Mouse (Mus musculus): Measurements from ENCODE around the gene Cd19.

Gene Cd19

DNA sequence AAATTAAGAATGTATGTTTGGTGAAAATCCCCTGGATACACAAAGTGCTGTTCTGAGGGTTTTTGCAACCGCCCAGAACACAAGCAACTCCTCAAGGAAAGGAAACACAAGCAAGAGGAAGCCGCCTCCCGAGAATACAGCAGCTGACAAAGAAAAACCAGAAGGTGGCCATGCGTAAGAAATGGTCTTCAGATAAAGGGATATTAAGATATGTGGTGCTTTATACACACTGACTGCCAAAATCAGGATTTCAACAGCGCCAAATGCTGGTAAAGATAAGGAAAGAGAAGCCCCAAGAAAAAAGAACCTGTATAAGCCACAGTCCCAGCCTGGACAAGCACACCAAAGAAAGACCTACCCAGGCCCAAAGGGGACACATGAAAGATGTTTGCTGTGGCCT, 31.1 kb downstream of the Cd19 start:
- no peak for DNase-seq (ENCODE audit: low read depth, low spot score)

DNA sequence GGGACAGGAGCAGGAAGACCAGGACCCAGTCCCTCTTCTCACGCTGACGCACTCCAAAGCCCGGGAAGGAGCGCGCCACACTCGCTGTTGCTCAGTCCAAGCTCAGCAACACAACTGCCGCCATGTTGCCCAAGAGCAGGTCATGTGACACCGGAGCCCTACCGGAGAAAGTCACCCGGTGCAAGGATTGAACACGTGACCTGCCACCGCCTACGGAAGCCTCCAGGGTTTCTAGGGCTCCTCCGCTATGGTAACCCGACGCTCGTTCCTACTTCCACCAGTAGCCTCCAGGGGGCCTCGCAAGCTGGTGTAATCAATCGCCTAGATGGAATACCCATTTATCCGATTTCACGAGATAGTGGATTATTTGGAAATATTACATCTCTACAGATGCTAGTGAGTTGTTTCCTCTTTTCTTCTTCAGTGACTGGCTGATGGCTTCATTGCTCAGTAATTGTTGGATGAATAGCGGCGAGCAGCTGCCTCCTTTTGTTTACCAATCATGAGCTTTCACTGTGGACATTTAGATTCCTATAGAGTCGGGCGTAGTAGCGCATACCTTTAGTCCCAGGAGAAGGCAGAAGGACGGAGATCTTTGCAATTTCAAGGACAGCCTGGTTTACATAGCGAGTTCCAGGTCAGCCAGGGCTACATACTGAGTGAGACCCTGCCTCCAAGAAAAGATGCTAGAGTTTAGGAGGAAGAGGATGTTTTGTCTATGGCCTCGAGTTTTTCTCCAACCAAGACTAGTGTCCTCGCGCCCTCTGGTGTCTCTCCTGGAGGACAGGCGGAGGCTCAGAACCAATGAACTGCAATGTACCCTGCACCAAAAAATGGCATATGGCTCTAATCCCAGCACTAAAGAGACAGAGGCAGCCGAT, 37.2 kb downstream of the Cd19 start, which contains the start of gene Spns1:
Gene Spns1 (minus strand): TSS at position 173 of the 881 bp plus-strand sequence.
- peak; percentile 93 for DNase-seq (ENCODE audit: low read depth, low spot score)

DNA sequence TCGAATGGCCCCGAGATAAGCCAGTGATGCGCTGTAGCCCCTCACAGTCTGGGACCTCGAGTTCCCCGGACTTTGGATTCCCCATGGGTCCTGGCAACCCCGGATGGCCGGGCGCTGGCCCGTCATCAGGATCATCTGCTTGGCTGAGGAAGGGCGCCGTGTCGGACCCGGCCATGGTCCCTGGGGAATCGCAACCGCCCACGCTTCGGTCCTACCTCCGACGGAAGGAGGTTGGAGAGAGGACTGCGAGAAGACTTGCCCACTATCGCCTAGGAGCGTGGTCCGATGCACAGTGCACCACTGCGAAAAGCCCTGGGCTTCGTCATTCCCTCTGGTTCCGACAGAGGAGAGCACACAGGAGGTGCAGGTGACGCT, 37.8 kb downstream of the Cd19 start:
- DNase-seq (ENCODE audit: low read depth, low spot score): no peak

DNA sequence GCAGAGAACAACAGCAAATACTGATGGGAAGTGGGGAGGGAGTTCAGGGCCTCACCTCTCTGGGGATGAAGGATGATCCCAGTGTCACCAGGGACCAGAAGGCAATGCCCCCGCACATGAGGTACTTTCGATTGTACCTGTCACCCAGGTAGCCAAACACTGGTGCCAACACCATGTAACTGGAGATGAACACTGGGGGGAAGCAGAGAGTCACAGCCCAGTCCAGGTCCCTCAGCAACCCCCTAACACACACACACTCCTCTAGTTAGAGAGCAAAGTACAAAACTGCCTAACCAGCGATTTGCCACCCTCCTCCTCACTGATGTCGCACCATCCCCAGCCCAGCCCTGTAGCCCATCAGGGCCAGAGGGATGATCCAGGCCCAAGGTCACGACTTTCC, 39.7 kb downstream of the Cd19 start:
- DNase-seq (ENCODE audit: low read depth, low spot score): no peak

DNA sequence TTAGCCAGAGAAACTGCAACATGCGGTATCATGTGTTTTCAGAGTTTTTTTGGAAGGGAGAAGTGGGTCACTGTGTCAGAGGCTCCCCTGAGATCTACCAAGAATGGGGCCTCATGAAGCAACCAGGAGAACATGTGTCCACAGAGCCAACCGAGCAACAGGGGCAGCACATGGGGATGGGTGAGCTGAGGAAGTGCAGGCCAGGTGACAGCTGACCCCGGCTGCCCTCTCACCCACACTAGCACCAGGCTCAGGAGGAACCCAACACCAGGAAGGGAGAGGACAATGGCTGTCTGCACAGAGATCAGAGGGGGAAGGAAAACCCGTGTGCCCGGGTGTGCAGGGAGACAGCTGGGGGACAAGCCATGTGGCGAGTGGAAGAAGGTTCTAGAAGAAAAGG, 40.2 kb downstream of the Cd19 start:
- DNase-seq (ENCODE audit: low read depth, low spot score): no peak

DNA sequence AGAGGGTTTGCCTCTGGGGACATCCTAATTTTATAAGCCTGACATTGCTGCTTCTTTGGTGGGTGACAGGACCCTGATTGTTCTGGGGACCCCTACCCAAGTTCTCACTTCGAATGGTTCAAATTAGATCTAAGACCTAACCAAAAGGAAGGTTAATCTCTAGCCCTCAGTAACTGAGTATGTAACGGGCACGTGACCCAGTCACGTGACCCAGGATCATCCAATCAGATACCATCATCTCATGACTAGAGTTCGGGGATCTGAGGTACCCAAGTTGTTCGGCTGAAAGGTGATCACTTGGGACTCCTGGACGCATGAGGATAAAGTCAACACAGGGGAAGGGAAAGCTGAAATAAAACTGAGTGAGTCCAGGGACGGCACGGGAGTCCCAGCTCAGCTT, 41.7 kb downstream of the Cd19 start:
- no peak for DNase-seq (ENCODE audit: low read depth, low spot score)

DNA sequence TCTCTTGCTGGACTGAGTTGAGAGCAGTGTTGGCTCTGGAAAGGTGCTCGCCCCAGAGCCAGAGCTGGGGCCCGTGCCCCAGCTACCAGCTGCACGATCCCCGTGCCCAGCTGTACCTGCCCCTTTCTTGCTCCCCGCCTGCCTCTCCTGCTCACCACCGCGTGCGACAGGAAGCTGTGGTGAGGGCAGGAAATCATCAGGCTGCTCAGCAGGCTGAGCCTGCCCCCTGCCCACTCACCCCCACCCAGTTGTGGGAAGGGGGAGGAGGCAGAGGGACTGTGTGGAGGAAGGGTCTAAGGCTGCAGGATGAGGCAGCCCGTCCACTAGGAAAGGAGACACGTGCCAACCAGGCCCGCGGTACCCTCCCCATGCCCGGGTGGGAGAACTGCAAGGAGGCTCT, 45.3 kb downstream of the Cd19 start, which contains the start of gene Lat:
Gene Lat (minus strand): TSS at position 178 of the 400 bp plus-strand sequence.
- no peak for DNase-seq (ENCODE audit: low read depth, low spot score)

DNA sequence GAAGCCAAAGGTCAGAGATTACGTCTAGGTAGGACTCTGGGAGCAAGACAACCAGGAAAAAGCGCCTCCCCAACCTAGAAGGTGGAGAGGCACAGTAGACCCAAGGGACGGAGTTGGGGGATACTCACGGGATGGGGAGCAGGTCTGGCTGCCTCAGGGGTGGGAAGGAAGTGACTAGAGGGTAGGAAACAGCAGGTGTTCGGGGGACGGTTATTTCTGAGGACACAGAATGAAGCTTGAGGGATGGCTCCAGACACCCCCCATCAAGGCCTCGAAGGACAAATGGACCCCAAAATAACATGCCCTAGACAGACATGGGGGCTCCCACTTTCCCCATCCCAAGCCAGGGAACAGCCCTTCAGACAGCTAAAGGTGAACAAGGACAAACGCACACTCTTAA, 46.3 kb downstream of the Cd19 start:
- DNase-seq (ENCODE audit: low read depth, low spot score): no peak

DNA sequence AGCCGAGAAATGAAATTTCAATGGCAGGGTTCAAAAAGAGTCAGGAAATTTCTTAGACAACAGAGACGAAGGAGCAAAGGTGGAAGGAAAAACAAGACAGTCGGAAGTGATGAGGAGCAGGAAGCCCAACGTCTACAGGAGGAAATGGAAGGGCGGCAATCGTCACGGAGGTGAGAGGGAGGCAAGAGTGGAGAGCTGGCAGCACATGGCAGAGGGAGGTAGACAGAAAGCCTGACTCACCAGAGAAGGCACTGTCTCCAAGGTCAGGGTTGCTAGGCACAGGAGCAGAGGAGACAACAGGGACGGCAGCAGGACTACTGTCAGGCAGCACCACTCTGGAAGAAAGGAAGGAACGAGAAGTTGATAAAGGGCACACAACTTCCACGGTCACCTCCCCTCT, 47.1 kb downstream of the Cd19 start:
- no peak for DNase-seq (ENCODE audit: low read depth, low spot score)

DNA sequence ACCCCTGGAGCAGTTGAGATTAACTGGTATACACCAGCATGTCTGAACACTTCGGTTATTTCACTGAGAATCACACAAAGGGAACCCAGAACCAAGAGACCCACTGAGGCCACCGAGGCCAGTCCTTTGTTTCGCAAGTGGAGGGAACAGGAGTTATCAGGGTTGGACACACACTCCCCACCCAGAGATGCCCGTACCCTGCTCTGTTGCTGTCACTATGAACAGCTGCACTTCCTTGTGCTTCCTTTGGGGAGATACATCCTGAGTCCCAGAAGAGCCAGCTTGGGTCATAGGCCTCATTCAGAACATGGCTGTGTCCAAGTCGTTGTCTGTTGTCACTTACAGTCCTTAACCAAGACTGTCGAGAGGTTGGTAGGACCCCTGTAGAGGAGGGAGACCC, 51.7 kb downstream of the Cd19 start:
- DNase-seq (ENCODE audit: low read depth, low spot score): no peak

DNA sequence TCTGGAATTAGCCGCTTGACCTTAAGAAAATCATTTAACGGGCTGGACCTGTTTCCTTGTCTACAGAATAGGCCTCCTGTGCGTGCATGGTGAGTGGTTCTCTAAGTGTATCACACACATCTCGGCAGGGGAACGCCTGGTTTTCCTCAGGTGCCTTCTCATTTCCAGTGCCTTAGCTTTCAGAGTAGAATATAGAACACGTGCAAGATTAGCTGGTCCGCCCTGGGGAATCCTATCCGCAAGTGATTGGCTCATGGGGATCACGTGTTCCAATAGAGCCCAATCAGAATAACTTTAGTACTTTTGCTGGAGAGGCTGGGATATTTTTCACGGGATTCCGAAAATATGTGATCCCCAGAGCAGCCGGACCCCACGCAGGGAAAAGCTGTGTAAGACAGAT, 55.6 kb downstream of the Cd19 start:
- DNase-seq (ENCODE audit: low read depth, low spot score): no peak
